Mouse (Mus musculus): Measurements from ENCODE around the gene Hmmr.
"Not testable (repeated sequence)": the region's sequence is repeated elsewhere in the genome, so short reads cannot be mapped to it uniquely, and the experiment has no call there.

The Hmmr gene

DNA sequence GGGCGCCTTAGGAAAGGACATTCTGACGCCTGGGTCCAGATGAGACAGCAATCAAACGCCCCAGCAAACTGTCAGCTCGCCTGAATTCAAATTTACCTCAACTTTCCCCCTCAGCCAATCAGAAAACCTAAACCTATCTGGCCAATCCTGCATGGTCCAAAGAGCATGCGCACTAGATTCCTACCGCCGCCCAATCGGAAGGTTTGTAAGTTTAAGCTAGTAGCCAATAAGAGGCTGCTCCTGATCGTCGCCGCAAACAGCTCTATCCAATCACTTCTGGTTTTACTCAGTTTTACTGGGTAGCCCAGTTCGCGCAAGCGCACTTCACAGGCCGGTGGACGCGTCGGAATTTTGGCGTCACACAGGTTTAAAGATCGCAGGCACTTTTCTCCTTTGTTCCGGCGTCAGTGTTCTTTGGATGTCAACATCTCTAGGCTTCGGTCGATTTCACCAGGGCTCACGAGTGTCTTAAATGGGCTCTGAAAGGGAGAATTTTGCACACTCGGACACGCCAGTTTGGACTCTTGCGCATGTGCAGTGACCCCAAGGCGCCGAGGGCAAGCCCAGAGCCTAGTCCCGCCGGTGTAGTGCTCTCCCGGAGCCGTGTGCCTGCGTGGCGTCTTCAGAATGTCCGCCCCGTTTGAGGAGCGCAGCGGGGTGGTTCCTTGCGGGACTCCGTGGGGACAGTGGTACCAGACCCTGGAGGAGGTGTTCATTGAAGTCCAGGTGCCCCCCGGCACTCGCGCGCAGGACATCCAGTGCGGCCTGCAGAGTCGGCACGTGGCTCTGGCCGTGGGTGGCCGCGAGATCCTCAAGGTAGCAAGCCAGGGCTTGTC is at the start of gene Hmmr, which contains the start of gene Nudcd2:
Gene Hmmr, minus strand, starts transcription at position 84 of the 836 bp plus-strand sequence.
Gene Nudcd2, plus strand, starts transcription at position 329 of the 836 bp plus-strand sequence.
- DNase-seq, result peak; percentile 93

DNA sequence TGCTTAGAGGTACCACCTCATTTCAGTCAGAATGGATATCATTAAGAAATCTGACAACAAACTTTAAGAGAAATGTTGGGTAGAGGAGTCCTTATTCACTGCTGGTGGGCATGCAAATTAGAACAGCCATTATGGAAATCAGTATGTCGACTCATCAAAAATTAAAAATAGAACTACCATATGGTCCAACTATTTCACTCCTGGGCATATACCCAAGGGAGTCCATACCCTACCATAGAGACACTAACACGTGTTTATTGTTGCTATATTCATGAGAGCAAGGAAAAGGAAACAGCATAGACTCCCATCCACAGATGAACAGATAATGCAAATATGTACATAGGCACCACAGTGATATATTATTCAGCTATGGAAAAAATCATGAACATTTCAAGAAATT is 48.6 kb upstream of the Hmmr start:
- no peak for DNase-seq

DNA sequence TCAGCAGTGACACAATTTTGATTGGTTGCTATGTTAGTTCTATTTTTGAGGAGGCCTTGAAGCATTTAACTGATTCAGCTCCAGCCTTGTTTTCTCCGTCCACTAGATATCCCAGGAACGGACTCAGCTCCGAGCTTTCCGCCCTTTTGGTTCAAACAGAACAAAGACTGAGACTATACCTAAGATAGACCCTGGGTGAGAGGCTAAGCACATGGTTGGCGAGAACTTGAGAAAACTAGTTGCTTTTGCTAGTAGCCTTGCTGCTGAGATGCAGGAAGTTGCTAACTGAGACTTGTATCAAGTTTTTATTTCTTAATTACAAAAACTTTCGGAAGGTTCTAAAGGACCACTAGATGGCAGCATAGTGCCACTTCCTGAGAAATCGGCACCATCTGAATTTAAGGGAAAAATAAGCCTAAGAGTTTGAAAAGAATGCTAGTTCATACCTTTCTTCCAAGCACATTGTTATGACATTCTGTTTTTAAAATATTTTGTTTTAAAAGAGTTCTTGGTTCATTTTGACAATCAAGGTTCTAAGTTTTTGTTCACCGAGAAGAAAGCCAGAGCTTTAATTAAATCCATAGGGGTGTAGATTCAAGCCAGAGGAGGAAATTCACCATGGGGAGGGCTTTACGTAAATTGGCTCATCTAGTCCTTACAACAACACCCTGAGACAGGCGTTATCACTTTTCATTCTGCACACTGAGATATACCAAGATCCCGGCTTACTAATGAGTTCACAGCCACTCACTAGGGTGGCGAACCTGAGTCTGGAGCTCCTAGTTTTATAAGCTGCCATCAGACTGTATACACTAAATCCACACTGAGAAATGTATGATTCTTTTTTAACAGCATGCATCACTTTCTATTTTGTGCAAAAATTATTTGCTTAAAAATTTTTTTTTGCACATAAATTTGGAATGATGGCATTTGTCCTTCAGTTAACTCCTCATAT is 42.4 kb upstream of the Hmmr start:
- peak in 1 of 2 experiments; percentile 29 for DNase-seq

DNA sequence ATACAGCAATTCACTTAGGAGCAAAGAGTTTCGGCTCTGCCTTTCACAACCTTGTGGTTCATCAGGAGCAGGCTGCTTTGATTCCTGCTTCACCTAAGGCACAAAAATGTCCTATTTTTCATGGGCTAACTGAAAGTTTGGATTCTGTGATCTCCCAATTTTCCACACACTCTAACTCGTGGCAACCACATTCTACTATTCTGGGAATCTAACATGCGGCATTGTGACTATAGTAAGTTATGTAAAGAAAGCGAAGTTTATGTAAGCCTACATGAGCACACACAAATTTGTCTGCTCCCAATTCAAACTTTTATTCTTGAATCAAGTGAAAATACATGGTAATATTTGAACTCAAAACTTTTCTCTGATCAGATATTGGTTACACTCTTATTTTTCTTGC is 31.5 kb upstream of the Hmmr start:
- no peak for DNase-seq

DNA sequence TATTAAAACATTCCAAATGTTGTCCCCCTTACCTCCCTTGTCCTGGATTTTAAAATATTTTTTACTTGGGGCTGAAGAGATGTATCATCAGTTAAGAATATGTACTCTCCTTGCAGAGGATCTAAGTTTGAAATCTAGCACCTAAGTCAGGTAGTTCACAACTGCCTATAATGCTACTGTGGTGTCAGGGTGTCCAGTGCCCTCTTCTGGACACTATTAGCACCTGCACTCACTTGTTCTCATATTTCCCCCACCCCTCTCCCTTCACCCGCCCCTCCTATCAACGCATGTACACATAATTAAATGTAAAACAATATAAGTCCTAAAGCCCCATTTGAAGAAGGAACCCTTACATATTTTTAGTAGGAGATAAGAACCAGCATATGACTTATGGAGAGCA is 30.2 kb upstream of the Hmmr start:
- peak in 1 of 2 experiments; percentile 27 for DNase-seq

DNA sequence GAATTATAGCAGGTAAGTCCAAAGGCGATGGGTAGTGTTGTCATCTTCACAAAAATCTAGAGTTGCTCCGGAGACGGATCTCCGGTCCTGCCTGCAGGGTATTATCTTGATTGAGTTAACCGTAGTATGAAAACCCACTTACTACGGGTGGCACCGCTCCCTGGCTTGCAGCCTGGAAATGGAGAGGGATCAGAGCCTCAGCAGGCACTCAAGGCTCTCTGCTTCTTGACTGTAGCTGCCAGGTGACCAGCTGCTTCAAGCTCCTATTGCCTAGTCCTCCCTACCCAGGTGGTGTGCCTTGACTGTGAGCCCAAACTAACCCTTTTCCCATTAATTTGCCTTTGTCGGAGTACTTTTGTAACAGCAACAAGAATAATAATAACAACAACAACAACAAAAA is 26.7 kb upstream of the Hmmr start:
- peak; percentile 71 to 77 for DNase-seq

DNA sequence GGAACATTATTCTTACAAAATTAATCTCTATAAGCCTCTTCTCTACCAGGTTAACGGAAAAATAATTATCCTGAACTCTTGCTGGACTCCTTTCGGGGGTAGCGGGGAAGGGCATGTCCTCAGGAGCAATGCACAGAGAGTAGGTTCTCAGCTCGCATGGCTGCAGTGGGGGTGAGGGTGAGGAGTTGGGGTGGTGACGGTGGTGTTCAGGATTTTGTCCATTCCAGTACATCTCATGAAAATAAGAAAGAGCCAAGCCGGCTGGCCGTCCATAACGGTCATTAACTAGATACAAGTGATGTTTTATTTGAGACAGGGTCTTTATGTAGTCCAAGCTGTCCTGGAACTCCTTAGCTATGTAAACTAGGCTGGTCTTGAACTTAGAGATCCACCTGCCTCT is 22.7 kb upstream of the Hmmr start:
- DNase-seq, result no peak

DNA sequence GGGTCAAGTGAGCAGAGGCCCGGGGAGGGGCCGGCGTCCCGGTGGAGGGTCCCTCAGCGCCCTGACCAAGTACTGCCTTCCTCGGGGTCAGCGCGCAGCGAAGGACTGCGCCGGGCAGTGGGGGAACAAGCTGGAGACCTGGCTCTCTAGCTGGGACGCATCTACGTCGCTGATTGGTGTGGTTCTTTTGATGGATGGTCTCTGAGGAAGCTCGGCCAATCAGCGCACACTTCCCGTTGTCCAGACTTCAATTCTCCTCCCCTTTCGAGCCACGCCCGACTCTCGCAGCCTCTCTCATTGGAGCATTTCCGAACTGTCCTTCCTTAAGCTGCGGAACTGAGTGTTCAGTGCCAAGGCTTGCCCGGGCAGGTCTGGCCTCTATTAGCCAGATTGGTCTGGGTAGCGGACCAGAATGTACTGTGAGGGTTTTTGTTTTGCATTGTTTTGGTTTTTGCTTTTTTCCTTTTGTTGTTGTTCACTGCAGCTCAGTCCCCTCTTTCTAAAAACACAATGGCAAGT is 21.9 kb upstream of the Hmmr start, which contains the start of gene Ccng1:
Gene Ccng1, minus strand, starts transcription at position 203 of the 519 bp plus-strand sequence.
- DNase-seq, result peak; percentile 90 to 93

DNA sequence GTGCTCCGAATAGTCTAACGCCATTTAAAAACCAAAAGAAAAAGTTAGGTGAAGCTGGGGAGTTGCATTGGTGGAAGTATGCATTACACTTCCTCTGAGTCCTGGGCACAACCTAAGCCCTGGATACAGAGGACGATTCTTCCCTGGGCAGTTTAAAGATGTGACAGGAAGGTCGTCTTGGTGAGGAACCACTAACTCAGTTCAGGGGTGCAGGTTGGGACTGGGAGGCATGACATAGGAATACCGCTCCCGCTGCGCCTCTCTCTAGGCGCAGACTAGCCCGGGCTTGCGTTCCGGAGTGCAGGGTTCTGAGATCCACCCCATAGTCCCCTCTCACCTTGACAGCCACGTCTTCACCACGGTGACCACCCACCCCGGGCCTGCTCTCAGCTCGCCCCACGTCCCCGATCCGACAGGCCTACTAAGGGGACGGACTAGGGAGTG is 21.5 kb upstream of the Hmmr start:
- DNase-seq, result no peak

DNA sequence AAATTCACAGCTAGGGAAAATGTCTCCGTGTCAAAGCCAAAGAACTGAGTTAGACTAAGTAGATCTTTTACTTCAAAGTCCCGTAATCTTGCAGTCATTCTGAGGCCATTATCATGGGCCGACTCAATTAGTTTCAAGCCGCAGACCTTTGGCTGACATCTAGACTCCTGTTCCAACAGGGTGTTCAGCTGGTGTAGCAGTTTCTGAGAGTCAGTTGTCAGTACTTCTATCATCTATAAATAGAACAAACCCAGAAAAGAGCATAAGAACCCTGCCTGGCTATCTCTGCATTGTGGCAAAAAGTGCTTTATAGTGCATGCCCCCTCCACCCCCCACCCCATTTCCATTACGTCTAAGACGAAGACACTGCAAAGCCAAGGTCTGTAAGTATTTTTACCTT is 20.6 kb upstream of the Hmmr start:
- no peak for DNase-seq

DNA sequence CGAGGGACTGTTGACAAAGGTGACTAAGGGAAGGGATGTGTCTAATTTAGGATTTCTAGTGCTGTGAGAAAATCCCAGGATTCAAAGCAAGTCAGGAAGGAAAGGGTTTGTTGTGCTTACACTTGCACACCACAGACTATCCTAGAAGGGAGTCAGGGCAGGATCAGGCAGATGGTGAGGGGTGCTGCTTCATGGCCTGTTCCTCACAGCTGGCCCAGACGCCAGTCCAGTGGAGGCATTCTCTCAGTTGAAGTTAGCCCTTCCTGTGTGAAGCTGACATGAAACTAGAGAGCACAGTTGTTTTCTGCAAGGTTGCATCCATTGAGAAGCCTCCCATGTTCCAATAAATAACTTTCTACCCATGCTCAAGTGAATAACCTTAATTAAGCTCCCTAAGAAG is 14.5 kb upstream of the Hmmr start:
- no peak for DNase-seq

DNA sequence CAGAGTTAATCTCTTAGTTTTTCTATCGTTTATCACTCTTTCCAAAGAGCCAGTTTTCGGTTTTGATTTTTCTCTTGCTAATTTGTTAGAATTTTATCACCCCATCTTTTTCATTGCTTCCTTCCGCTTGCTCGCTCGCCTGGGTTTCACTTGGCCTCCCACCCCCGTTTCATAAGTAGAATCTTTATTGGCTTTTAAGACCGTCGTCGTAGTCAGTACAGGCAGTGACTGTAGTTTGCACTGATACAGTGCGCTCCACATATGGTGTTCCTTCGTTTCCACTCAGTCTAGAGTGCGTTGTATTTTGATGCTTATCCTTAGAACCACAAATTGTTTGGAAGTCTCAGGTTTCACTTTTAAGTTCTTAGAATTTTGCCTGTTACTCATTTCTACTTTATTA is 13.1 kb upstream of the Hmmr start:
- DNase-seq, result no peak

DNA sequence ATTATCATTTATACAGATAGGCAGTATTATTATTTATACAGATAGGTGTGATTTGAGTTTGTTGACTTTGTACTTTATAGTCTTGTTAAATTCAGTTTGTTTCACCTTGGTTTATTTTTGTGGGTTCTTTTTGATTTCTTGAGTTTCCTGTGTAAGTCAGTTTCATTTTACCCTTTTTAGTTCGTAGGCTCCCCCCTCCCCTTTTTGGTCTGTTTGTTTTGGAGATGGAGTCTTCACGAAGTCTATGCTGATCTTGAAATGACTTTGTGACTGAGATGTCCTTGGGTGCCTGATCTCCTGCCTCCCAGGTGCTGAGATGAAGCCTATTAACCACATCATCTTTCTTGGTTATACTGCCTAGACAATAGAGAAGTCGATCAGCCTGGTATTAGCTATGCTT is 11.1 kb upstream of the Hmmr start:
- no peak for DNase-seq

DNA sequence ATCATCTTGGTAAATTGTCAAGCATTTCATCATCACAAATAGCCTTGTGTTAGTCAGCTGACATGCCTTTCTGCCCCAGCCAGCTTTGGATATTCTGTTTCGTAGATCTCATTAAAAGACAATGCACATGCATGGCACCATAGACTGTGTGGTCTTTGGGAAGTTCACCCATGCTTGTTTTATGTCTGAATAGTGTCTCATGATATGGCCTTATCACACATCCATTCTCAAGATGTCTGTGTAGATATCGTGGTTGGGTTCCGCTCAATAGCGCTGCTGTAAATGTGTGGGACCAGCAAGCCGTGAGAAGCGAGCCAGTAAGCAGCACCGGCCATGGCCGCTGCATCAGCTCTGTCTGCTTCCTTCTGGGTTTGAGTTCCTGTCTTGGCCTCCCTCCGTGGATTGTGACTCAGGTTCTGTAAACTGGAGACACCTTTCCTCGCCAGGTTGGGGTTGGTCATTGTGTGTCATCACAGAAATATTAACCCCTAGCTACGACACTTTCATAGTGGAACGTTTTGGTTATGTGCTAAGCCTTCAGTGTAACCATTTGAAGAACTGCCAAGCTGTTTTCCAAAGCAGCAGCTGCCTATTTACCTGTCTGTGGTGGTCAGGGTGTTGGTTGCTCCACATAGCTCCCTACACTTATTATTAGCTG is 8.5 kb upstream of the Hmmr start:
- DNase-seq, result no peak

DNA sequence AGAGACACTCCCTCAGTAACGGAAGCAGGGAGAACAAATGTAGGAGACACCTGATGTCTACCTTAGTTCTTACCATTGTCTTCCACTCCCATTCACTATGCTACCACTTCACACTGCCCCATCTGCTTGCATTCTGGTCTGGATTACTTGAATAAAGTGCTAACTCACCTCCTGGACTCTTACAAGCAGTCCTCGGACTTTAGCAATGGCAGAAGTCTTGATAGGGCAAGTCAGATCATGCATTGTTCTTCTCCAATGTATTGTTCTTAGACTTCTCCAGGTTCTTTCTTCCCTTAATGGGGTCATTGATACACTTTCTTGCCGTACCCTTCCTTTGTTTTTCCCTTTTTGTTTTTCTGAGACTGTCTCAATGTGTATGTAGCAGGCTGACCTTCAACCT is 4.1 kb upstream of the Hmmr start:
- DNase-seq, result no peak

DNA sequence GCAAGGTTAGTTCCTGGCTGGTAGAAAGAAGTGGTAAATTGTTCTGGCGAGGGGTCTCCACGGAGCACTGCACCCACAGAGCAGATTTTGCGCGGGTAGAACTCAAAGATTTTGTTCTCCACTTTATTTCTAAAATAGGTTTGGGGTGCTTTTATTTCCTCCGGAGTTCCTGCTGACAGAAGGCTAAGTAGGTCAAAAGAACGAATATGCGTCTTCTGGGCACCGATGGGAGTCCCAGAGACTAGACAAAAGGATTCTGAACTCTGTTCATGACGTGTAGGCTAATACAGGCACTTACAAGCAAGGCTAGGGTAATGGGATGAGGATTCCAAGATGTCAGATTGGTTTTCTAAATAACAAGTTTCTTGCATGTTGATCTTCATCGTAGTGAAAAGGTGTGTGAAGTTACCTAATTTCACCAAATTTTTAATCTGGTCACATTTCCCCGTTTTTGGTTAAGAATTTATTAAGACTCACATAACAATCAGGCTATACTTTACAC is 1.1 kb upstream of the Hmmr start:
- no peak for DNase-seq

DNA sequence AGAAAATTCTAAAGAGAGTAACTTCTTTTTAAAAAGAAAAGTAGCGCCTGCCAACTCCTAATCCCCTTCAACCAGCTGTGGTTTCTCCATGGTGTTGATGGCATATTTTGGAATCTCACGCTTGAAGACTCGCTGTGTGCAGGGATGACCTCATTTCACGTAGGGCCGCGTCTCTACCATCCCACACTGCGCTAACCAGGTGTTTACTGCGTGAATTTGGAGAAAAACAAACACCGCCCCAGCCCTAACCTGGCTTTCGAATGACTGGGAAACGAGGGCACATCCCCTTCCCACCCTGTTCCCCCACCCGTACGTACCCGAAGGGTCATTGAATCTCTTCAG is 254 bp downstream of the Hmmr start:
- no peak for DNase-seq

DNA sequence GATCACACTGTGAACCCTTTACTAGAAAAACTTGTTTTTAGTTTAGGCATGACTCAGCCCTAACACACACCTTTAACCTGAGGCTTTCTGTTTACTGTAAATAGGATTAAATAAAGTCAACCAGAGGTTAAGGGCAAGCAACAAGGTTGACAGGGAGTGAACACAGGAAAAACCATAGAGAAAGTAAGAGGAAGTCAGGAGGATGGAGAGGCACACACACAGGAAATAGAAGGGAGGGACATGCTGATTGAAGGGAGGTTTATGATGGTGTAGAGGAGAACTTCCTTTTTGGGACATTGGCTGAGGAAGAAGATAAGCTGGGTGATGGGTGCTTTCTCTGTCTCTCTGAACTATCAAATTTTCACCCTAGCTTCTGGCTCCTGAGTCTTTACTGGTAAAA is 14.9 kb downstream of the Hmmr start:
- no peak for DNase-seq

DNA sequence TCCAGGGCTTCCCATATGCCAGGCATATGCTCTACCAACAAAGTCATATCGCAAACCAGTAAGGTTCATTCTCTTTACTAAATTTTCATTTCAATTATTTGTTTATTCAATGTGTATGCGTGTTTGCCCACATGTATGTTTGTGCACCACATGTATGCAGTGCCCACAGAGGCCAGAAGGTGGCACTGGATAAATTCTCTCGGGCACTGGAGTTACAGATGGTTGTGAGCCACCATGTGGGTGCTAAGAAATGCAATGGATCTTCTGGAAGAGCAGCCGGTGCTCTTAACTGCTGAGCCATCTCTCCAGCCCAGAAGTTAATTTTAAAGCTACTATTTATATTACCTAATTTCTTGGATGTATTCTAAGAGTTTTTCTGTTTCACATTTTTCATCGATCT is 17.7 kb downstream of the Hmmr start:
- no peak for DNase-seq

DNA sequence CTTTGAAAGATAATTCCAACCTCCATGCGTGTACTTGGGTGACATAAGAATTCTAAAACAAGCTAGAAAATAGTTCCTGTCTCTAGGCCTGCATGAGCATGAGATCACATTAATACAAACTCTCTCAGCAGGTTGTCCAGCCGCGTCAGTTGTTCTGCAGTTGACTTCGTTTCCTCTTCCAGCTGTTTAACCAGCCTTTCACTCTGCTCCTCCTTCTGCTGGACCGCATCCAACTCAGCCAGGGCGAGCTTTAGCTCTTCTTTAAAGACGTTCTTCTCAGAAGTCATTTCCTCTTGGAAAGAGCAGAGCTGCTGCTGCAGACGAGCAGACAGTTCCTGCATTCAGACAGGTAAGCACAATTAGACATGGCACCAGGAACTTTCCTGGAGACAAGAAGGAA is 19.4 kb downstream of the Hmmr start:
- peak in 1 of 2 experiments; percentile 11 for DNase-seq

DNA sequence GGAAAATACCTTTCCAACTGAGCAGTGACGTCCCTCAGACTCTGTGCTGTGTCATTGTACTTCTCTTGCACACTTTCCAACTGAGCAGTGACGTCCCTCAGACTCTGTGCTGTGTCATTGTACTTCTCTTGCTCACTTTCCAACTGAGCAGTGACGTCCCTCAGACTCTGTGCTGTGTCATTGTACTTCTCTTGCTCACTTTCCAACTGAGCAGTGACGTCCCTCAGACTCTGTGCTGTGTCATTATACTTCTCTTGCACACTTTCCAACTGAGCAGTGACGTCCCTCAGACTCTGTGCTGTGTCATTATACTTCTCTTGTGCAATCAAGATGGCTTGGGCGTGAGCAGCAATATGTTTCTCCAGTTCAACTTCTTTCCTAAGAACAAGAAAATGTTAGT is 23.3 kb downstream of the Hmmr start:
- not testable (repeated sequence) for DNase-seq

DNA sequence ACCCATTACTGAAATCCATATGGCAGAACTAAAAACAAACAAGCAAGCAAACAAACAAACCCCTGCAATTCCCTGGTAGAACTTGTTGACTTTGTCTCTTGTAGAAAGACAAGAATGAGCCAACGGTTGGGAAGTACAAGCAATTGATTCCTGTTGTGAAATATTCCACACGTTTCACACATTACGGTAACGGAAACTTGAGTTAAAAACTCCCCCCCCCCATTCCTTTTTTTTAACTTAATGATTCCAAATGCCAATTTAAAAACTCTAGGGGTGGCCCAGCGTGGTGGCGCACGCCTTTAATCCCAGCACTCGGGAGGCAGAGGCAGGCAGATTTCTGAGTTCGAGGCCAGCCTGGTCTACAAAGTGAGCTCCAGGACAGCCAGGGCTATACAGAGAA is 38.1 kb downstream of the Hmmr start, which contains the start of gene Mat2b:
Gene Mat2b, minus strand, starts transcription at position 101 of the 400 bp plus-strand sequence.
- DNase-seq, result no peak
